Mouse (Mus musculus) kidney, postnatal 10 days (tissue): Measurements from ENCODE around the gene Sall1.

Experiments
- DNase-seq: peaks from one replicate; pipeline ENCODE4 v3.0.0; 2021; ENCODE audit warnings: mixed read lengths

Gene Sall1

GRCm38 (mm10) chr8:89037536-89038236 lies 6.3 kb downstream of the Sall1 start:
- DNase-seq: peak; percentile 36

- no peak for DNase-seq
Measured at GRCm38 (mm10) chr8:89032412-89032811, 11.6 kb downstream of the Sall1 start.

- no peak for DNase-seq
Measured at GRCm38 (mm10) chr8:89028156-89028555, 15.8 kb downstream of the Sall1 start.

GRCm38 (mm10) chr8:89026139-89026520 lies 17.8 kb downstream of the Sall1 start:
- DNase-seq: no peak

GRCm38 (mm10) chr8:89025281-89026138 lies 18.5 kb downstream of the Sall1 start:
- DNase-seq: peak; percentile 62

GRCm38 (mm10) chr8:89024796-89025195 lies 19.2 kb downstream of the Sall1 start:
- no peak for DNase-seq

- no peak for DNase-seq
Measured at GRCm38 (mm10) chr8:89021139-89021538, 22.8 kb downstream of the Sall1 start.

GRCm38 (mm10) chr8:89017891-89018290 lies 26.1 kb downstream of the Sall1 start:
- no peak for DNase-seq

- DNase-seq: peak; percentile 39
Measured at GRCm38 (mm10) chr8:89016465-89017070, 27.4 kb downstream of the Sall1 start.

GRCm38 (mm10) chr8:89015539-89015938 lies 28.4 kb downstream of the Sall1 start:
- DNase-seq: peak; percentile 57

GRCm38 (mm10) chr8:89012853-89013534 lies 31.0 kb downstream of the Sall1 start:
- DNase-seq: peak; percentile 31

- no peak for DNase-seq
Measured at GRCm38 (mm10) chr8:89012024-89012712, 31.8 kb downstream of the Sall1 start.

- DNase-seq: no peak
Measured at GRCm38 (mm10) chr8:89008784-89009183, 35.2 kb downstream of the Sall1 start.

GRCm38 (mm10) chr8:89007114-89007513 lies 36.8 kb downstream of the Sall1 start:
- DNase-seq: peak; percentile 45

- peak; percentile 48 for DNase-seq
Measured at GRCm38 (mm10) chr8:89006426-89006825, 37.5 kb downstream of the Sall1 start.

- no peak for DNase-seq
Measured at GRCm38 (mm10) chr8:89005797-89006196, 38.2 kb downstream of the Sall1 start.

GRCm38 (mm10) chr8:89004041-89004440 lies 39.9 kb downstream of the Sall1 start:
- peak; percentile 64 for DNase-seq

- DNase-seq: no peak
Measured at GRCm38 (mm10) chr8:89003336-89003896, 40.5 kb downstream of the Sall1 start.

GRCm38 (mm10) chr8:89002128-89002527 lies 41.8 kb downstream of the Sall1 start:
- no peak for DNase-seq

- no peak for DNase-seq
Measured at GRCm38 (mm10) chr8:88997276-88997675, 46.7 kb downstream of the Sall1 start.

GRCm38 (mm10) chr8:88991780-88992509 lies 52.0 kb downstream of the Sall1 start:
- no peak for DNase-seq
